21 mouse cellular contexts compared by ENCODE assay signal in genomic region chr11:118374506-118374905, GRCm38 (mm10). TPM values are rescaled to one million over a fixed set of nuclear protein-coding genes. Genes with fewer than 3 reads are reported as not detected.
"Had no signal": no experiment of that assay in that cellular context is flagged by ENCODE, and none has a peak within 500 bp of the region (broad histone marks: within the 10 kb centered on the region; RNA-seq: fewer than 3 reads in every experiment).

No protein-coding gene starts in this region.

- H3K27ac ChIP-seq: limb, embryonic 13.5 days; liver, embryonic 12.5 days; liver, embryonic 15.5 days; lung, embryonic 15.5 days; midbrain, embryonic 12.5 days; stomach, postnatal 0 days had no signal

- DNase-seq: kidney, adult 18-20 months; kidney, adult 9 months; kidney, postnatal 14 days; kidney, postnatal 4 days; liver; lung, adult 18-20 months; lung, postnatal 10 days; lung, postnatal 36 days; thymus, adult 2 months; thymus, postnatal 14 days; thymus, postnatal 4 days had no signal

- H3K4me3 ChIP-seq: limb, embryonic 13.5 days; liver, embryonic 12.5 days; liver, embryonic 15.5 days; lung, embryonic 15.5 days; megakaryocyte, embryonic 14.5 days; midbrain, embryonic 12.5 days had no signal

RNA-seq across cellular contexts. Expression of gene Cep295nl, which starts 32.2 kb away (rescaled TPM):
- polyA plus RNA-seq: liver, embryonic 15.5 days; small intestine, adult 2 months; spleen, adult 2 months; stomach, embryonic 14.5 days had no signal
